Mouse (Mus musculus) hindbrain, postnatal 0 days (tissue): ENCODE measurements at regions not wholly inside any gene's neighbourhood (a gene's known extent, or its start where the extent isn't known, plus 50 kb on each side); places are given as distances from the start of the nearest gene placed in this dataset.

Source experiments
- ATAC-seq: fragments of 200-750 bp; cut with Nextera tagmentation; 2 replicates; pipeline ENCODE4 v1.8.0; 2017; ENCODE audit warnings: mild to moderate bottlenecking, moderate TSS enrichment, moderate library complexity
- DNase-seq: peaks from one replicate; pipeline ENCODE4 v3.0.0-alpha.2; 2015; ENCODE audit warnings: low spot score
- H3K27ac ChIP-seq: fragments of 300-500 bp; sonication (generic); 2 replicates; pipeline ENCODE4 v1.5.1; 2014; ENCODE audit warnings: mild to moderate bottlenecking
- H3K27me3 ChIP-seq: fragments of 300-500 bp; sonication (generic); 2 replicates; pipeline ENCODE4 v1.6.1; 2014; ENCODE audit warnings: low read length, mixed read lengths; ENCODE audit not compliant: insufficient read depth
- H3K36me3 ChIP-seq: fragments of 300-500 bp; sonication (generic); 2 replicates; pipeline ENCODE4 v1.6.1; 2014; ENCODE audit warnings: low read length, mixed read lengths; ENCODE audit not compliant: insufficient read depth
- H3K4me1 ChIP-seq: fragments of 300-500 bp; sonication (generic); 2 replicates; pipeline ENCODE4 v1.6.1; 2014; ENCODE audit warnings: antibody characterized with exemption, low read length, mixed read lengths; ENCODE audit not compliant: insufficient read depth
- H3K4me2 ChIP-seq: fragments of 300-500 bp; sonication (generic); 2 replicates; pipeline ENCODE4 v1.6.1; 2014; ENCODE audit warnings: low read depth, mild to moderate bottlenecking, low read length, moderate library complexity, mixed read lengths
- H3K4me3 ChIP-seq: fragments of 300-500 bp; sonication (generic); 2 replicates; pipeline ENCODE4 v1.5.1; 2014; ENCODE audit warnings: low read length
- H3K9ac ChIP-seq: fragments of 300-500 bp; sonication (generic); replicated peaks from 2 replicates; pipeline ENCODE4 v1.6.1; 2014; ENCODE audit warnings: mild to moderate bottlenecking, low read length, moderate library complexity, mixed read lengths
- H3K9me3 ChIP-seq: fragments of 300-500 bp; sonication (generic); 2 replicates; pipeline ENCODE4 v1.6.1; 2016; ENCODE audit warnings: low read length, mixed read lengths
- CTCF ChIP-seq: IDR thresholded peaks from 2 replicates; pipeline ENCODE4 v1.5.1; 2016; ENCODE audit warnings: antibody characterized with exemption, control low read depth, low read depth
- WGBS: fragments of 180-500 bp; shearing (Covaris S2); extraction: QIAGEN DNeasy Blood & Tissue Kit; methylation state at CpG from one replicate; pipeline ENCODE4 v1.1.7; 2014; 5-methylcytosine and 5-hydroxymethylcytosine counted together

GRCm38 (mm10) chr13:72691783-72692729, 63.4 kb downstream of the Irx2 start:
- WGBS = 51% methylated on average over 13 of the region's 13 CpGs
- H3K4me1 ChIP-seq = no peaks in the 10 kb centered on the region
- H3K4me2 ChIP-seq = no peak overlapping the region
- no peak overlapping the region for H3K4me3 ChIP-seq
- H3K9ac ChIP-seq = no peak overlapping the region
- H3K9me3 ChIP-seq = no peaks in the 10 kb centered on the region
- H3K27ac ChIP-seq = no peak overlapping the region
- peak; percentile 24; the same call in 1 of the 2 replicates for ATAC-seq
- no peaks in the 10 kb centered on the region for H3K27me3 ChIP-seq
- H3K36me3 ChIP-seq = no peaks in the 10 kb centered on the region
- DNase-seq = peak; percentile 15
- TF ChIP-seq CTCF = no peak

- DNase-seq (no peak), ATAC-seq (no peak)
- TF ChIP-seq CTCF = no peak
- H3K9me3 ChIP-seq = no peaks in the 10 kb centered on the region
- no peaks in the 10 kb centered on the region for H3K4me1 ChIP-seq
- no peak overlapping the region for H3K4me2 ChIP-seq
- 64% methylated on average over 3 of the region's 3 CpGs for WGBS
- no peak overlapping the region for H3K27ac ChIP-seq
- no peak overlapping the region for H3K4me3 ChIP-seq
- H3K36me3 ChIP-seq = no peaks in the 10 kb centered on the region
- no peaks in the 10 kb centered on the region; the same call in 1 of the 2 replicates for H3K27me3 ChIP-seq
- H3K9ac ChIP-seq = no peak overlapping the region
These were observed 78.8 kb downstream of the Irx2 start for GRCm38 (mm10) chr13:72707469-72707868.

GRCm38 (mm10) chr13:72708728-72709127, 80.1 kb downstream of the Irx2 start:
- Histone ChIP-seq H3K4me1 (no peaks in the 10 kb centered on the region), H3K27ac (no peak overlapping the region), H3K4me3 (no peak overlapping the region), H3K9me3 (no peaks in the 10 kb centered on the region), H3K4me2 (no peak overlapping the region), H3K9ac (no peak overlapping the region), H3K36me3 (no peaks in the 10 kb centered on the region), H3K27me3 (no peaks in the 10 kb centered on the region)
- no peak for DNase-seq
- ATAC-seq = no peak
- TF ChIP-seq CTCF = no peak
- WGBS = 69% methylated on average over 2 of the region's 2 CpGs

GRCm38 (mm10) chr13:72710051-72710450, 81.4 kb downstream of the Irx2 start:
- Histone ChIP-seq H3K4me3 (no peak overlapping the region), H3K27ac (no peak overlapping the region), H3K4me2 (no peak overlapping the region), H3K36me3 (no peaks in the 10 kb centered on the region), H3K4me1 (no peaks in the 10 kb centered on the region), H3K27me3 (no peaks in the 10 kb centered on the region), H3K9ac (no peak overlapping the region), H3K9me3 (no peaks in the 10 kb centered on the region)
- TF ChIP-seq CTCF = no peak
- DNase-seq (no peak), ATAC-seq (no peak)
- WGBS = 79% methylated on average over 5 of the region's 5 CpGs

GRCm38 (mm10) chr13:72711136-72711535, 82.5 kb downstream of the Irx2 start:
- DNase-seq = no peak
- no peaks in the 10 kb centered on the region for H3K4me1 ChIP-seq
- no peaks in the 10 kb centered on the region for H3K9me3 ChIP-seq
- H3K9ac ChIP-seq = no peak overlapping the region
- H3K27me3 ChIP-seq = no peaks in the 10 kb centered on the region
- no peak overlapping the region for H3K4me2 ChIP-seq
- TF ChIP-seq CTCF = no peak
- 76% methylated on average over 8 of the region's 8 CpGs for WGBS
- H3K4me3 ChIP-seq = no peak overlapping the region
- no peaks in the 10 kb centered on the region for H3K36me3 ChIP-seq
- no peak overlapping the region for H3K27ac ChIP-seq
- no peak for ATAC-seq

- ATAC-seq (no peak), DNase-seq (no peak)
- H3K9me3 ChIP-seq = no peaks in the 10 kb centered on the region
- H3K4me3 ChIP-seq = no peak overlapping the region
- H3K4me2 ChIP-seq = no peak overlapping the region
- no peak for TF ChIP-seq CTCF
- no peak overlapping the region for H3K9ac ChIP-seq
- WGBS = 90% methylated on average over 4 of the region's 4 CpGs
- no peaks in the 10 kb centered on the region for H3K27me3 ChIP-seq
- no peak overlapping the region for H3K27ac ChIP-seq
- no peaks in the 10 kb centered on the region for H3K36me3 ChIP-seq
- no peaks in the 10 kb centered on the region for H3K4me1 ChIP-seq
These were observed 83.3 kb downstream of the Irx2 start for GRCm38 (mm10) chr13:72711842-72712330.

GRCm38 (mm10) chr13:72714793-72715192, 86.2 kb downstream of the Irx2 start:
- Histone ChIP-seq H3K36me3 (no peaks in the 10 kb centered on the region), H3K4me3 (no peak overlapping the region), H3K27ac (no peak overlapping the region), H3K27me3 (no peaks in the 10 kb centered on the region), H3K9ac (no peak overlapping the region), H3K4me2 (no peak overlapping the region), H3K9me3 (no peaks in the 10 kb centered on the region), H3K4me1 (no peaks in the 10 kb centered on the region)
- WGBS = 65% methylated on average over 7 of the region's 7 CpGs
- ATAC-seq = no peak
- TF ChIP-seq CTCF = no peak
- DNase-seq = no peak
